In the genomic region with DNA sequence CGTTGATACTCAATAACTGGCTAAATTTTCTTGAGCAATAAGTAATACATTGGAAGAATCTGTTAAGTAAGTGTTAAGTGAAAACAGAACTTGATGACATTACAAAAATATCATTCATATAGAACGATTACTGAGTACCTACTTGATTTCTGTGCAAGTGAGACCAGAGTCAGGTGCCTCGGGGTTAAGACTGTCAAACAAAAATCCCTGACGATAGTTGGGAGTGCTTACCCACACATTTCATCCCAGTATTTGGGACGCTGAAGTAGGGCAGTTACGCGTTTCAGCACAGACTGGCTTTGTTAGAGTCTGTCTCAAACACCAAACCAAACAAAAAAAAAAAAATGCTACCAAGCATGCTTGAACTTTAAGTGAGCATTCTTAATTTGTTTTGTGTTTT, we compare ENCODE assay signal across 8 mouse cellular contexts. TPM values are rescaled to one million over a fixed set of nuclear protein-coding genes. Genes with fewer than 3 reads are reported as not detected.
DNase-seq lines count a peak whose midpoint lies in the region; ATAC-seq and TF ChIP-seq lines count a peak whose summit lies in the region.

No protein-coding gene starts in this region.

- WGBS in kidney, postnatal 0 days = 39% methylated on average over 7 of the region's 7 CpGs
- WGBS in embryonic facial prominence, embryonic 14.5 days = 23% methylated on average over 7 of the region's 7 CpGs
- WGBS in limb, embryonic 10.5 days = 23% methylated on average over 7 of the region's 7 CpGs
- 24% methylated on average over 7 of the region's 7 CpGs for WGBS in neural tube, embryonic 14.5 days

- no peaks in the 10 kb centered on the region for H3K9me3 ChIP-seq in kidney, postnatal 0 days (replicated peaks; ENCODE audit: low read length)
- no peaks in the 10 kb centered on the region for H3K9me3 ChIP-seq in embryonic facial prominence, embryonic 14.5 days (ENCODE audit: control insufficient read depth, low read length)
- no peaks in the 10 kb centered on the region for H3K9me3 ChIP-seq in limb, embryonic 10.5 days (replicated peaks)
- H3K9me3 ChIP-seq in neural tube, embryonic 14.5 days (ENCODE audit: control insufficient read depth, low read length) = no peaks in the 10 kb centered on the region

- no peak overlapping the region for H3K27ac ChIP-seq in kidney, postnatal 0 days
- H3K27ac ChIP-seq in embryonic facial prominence, embryonic 14.5 days (replicated peaks; ENCODE audit: low read depth, low read length) = peak overlapping the region; percentile 52; the same call in 1 of the 2 replicates
- H3K27ac ChIP-seq in limb, embryonic 10.5 days = peak overlapping the region; percentile 92
- no peak overlapping the region for H3K27ac ChIP-seq in neural tube, embryonic 14.5 days (ENCODE audit: low read depth, low read length)

- no peaks in the 10 kb centered on the region for H3K4me1 ChIP-seq in kidney, postnatal 0 days (replicated peaks; ENCODE audit: insufficient read depth, low read length)
- H3K4me1 ChIP-seq in embryonic facial prominence, embryonic 14.5 days (ENCODE audit: control insufficient read depth, insufficient read depth, low read length) = no peaks in the 10 kb centered on the region
- H3K4me1 ChIP-seq in limb, embryonic 10.5 days = no peaks in the 10 kb centered on the region
- no peaks in the 10 kb centered on the region for H3K4me1 ChIP-seq in neural tube, embryonic 14.5 days (ENCODE audit: control insufficient read depth, insufficient read depth, low read length)

- ATAC-seq in kidney, postnatal 0 days (replicated peaks; ENCODE audit: low FRiP score, low read depth) = 0 out of 2 replicates have a peak, but pooled peaks have one; percentile 14
- ATAC-seq in embryonic facial prominence, embryonic 14.5 days (ENCODE audit: low read depth) = peak; percentile 34; the same call in 1 of the 2 replicates
- peak; percentile 54 for ATAC-seq in neural tube, embryonic 14.5 days (ENCODE audit: low read depth)

- no peak for DNase-seq in kidney, postnatal 0 days (ENCODE audit: low spot score)
- DNase-seq in kidney, postnatal 14 days = no peak
- DNase-seq in embryonic facial prominence, embryonic 14.5 days (ENCODE audit: low spot score) = peak; percentile 20
- DNase-seq in limb, embryonic 10.5 days (ENCODE audit: low spot score) = peak; percentile 30
- DNase-seq in left cerebral cortex, adult 11 months (ENCODE audit: low spot score) = no peak
- DNase-seq in adrenal gland, postnatal 25 days = no peak
- DNase-seq in cerebellum, postnatal 36 days = no peak

- no peak overlapping the region for H3K9ac ChIP-seq in kidney, postnatal 0 days (ENCODE audit: low read depth, low read length)
- peak overlapping the region; percentile 48; the same call in 1 of the 2 replicates for H3K9ac ChIP-seq in embryonic facial prominence, embryonic 14.5 days (ENCODE audit: low read depth, low read length)
- H3K9ac ChIP-seq in neural tube, embryonic 14.5 days (replicated peaks; ENCODE audit: low read depth, low read length) = no peak overlapping the region

- H3K36me3 ChIP-seq in kidney, postnatal 0 days (ENCODE audit: insufficient read depth, low read length) = no peaks in the 10 kb centered on the region
- H3K36me3 ChIP-seq in embryonic facial prominence, embryonic 14.5 days (ENCODE audit: control insufficient read depth, insufficient read depth, low read length) = peaks cover 20% of the 10 kb centered on the region
- peaks cover 20% of the 10 kb centered on the region for H3K36me3 ChIP-seq in limb, embryonic 10.5 days
- peaks cover 7% of the 10 kb centered on the region; the same call in 1 of the 2 replicates for H3K36me3 ChIP-seq in neural tube, embryonic 14.5 days (ENCODE audit: control insufficient read depth, insufficient read depth, low read length)

- H3K4me2 ChIP-seq in kidney, postnatal 0 days (ENCODE audit: low read length) = peak overlapping the region; percentile 43
- H3K4me2 ChIP-seq in embryonic facial prominence, embryonic 14.5 days (ENCODE audit: low read depth, low read length) = peak overlapping the region; percentile 49
- H3K4me2 ChIP-seq in neural tube, embryonic 14.5 days (ENCODE audit: low read depth, low read length) = peak overlapping the region; percentile 38

- peak overlapping the region; percentile 53 for H3K4me3 ChIP-seq in kidney, postnatal 0 days (replicated peaks; ENCODE audit: low read depth, low read length)
- peak overlapping the region; percentile 58 for H3K4me3 ChIP-seq in embryonic facial prominence, embryonic 14.5 days (ENCODE audit: low read depth, low read length)
- peak overlapping the region; percentile 63 for H3K4me3 ChIP-seq in limb, embryonic 10.5 days
- peak overlapping the region; percentile 40; the same call in 1 of the 2 replicates for H3K4me3 ChIP-seq in neural tube, embryonic 14.5 days (ENCODE audit: low read depth, low read length)

- TF ChIP-seq CTCF in kidney, postnatal 0 days (IDR thresholded peaks at IDR 0.05; ENCODE audit: low read depth) = no peak

- no peaks in the 10 kb centered on the region for H3K27me3 ChIP-seq in kidney, postnatal 0 days (ENCODE audit: insufficient read depth, low read length)
- H3K27me3 ChIP-seq in embryonic facial prominence, embryonic 14.5 days (replicated peaks; ENCODE audit: control insufficient read depth, insufficient read depth, low read length) = no peaks in the 10 kb centered on the region
- H3K27me3 ChIP-seq in limb, embryonic 10.5 days (ENCODE audit: low read depth, poor library complexity, severe bottlenecking) = no peaks in the 10 kb centered on the region; the same call in 1 of the 2 replicates
- H3K27me3 ChIP-seq in neural tube, embryonic 14.5 days (ENCODE audit: control insufficient read depth, insufficient read depth, low read length) = no peaks in the 10 kb centered on the region

RNA-seq across cellular contexts. Expression of gene Rbmx, which starts 0.6 kb away (rescaled TPM):
- polyA plus RNA-seq in kidney, postnatal 0 days (2015; fragmentation: Nextera tagmentation; extraction: Ambion mirVana) = 102 and 107 TPM in 2 replicates
- polyA plus RNA-seq in embryonic facial prominence, embryonic 14.5 days (2014; fragmentation: Nextera tagmentation; extraction: Ambion mirVana) = 101 and 122 TPM in 2 replicates
- 142 and 176 TPM in 2 replicates for polyA plus RNA-seq in limb, embryonic 10.5 days (2016; fragmentation: Nextera tagmentation; extraction: Ambion mirVana)
- polyA plus RNA-seq in neural tube, embryonic 14.5 days (2014; fragmentation: Nextera tagmentation; extraction: Ambion mirVana) = 190 and 220 TPM in 2 replicates
- total RNA-seq in adrenal gland, postnatal 25 days (2021) = 30.8 and 33.0 TPM in 2 replicates

RNA-seq across cellular contexts. Expression of gene Gm364, which starts 15.5 kb away (rescaled TPM):
- 0.06 TPM in 1 of 2 replicates, not detected in the other for polyA plus RNA-seq in kidney, postnatal 0 days (2015; fragmentation: Nextera tagmentation; extraction: Ambion mirVana)
- polyA plus RNA-seq in embryonic facial prominence, embryonic 14.5 days (2014; fragmentation: Nextera tagmentation; extraction: Ambion mirVana) = not detected in 2 replicates
- 0.09 TPM in 1 of 2 replicates, not detected in the other for polyA plus RNA-seq in limb, embryonic 10.5 days (2016; fragmentation: Nextera tagmentation; extraction: Ambion mirVana)
- polyA plus RNA-seq in neural tube, embryonic 14.5 days (2014; fragmentation: Nextera tagmentation; extraction: Ambion mirVana) = not detected in 2 replicates
- total RNA-seq in adrenal gland, postnatal 25 days (2021) = not detected in 2 replicates

RNA-seq across cellular contexts. Expression of gene Arhgef6, which starts 54.9 kb away (rescaled TPM):
- polyA plus RNA-seq in kidney, postnatal 0 days (2015; fragmentation: Nextera tagmentation; extraction: Ambion mirVana) = 4.6 and 6.1 TPM in 2 replicates
- polyA plus RNA-seq in embryonic facial prominence, embryonic 14.5 days (2014; fragmentation: Nextera tagmentation; extraction: Ambion mirVana) = 24.9 and 25.7 TPM in 2 replicates
- polyA plus RNA-seq in limb, embryonic 10.5 days (2016; fragmentation: Nextera tagmentation; extraction: Ambion mirVana) = 0.88 and 1.8 TPM in 2 replicates
- polyA plus RNA-seq in neural tube, embryonic 14.5 days (2014; fragmentation: Nextera tagmentation; extraction: Ambion mirVana) = 4.9 and 8.8 TPM in 2 replicates
- total RNA-seq in adrenal gland, postnatal 25 days (2021) = 46.8 and 52.8 TPM in 2 replicates

Comparison
In these comparisons a context has a peak if more than half of its experiments do, and no peak if none do; other contexts are left out.
1. DNase-seq: peak in embryonic facial prominence, embryonic 14.5 days (single experiment) and limb, embryonic 10.5 days (single experiment); none in kidney, postnatal 0 days (single experiment), kidney, postnatal 14 days (single experiment), left cerebral cortex, adult 11 months (single experiment), adrenal gland, postnatal 25 days (single experiment) and cerebellum, postnatal 36 days (0 of 2).
2. H3K27ac ChIP-seq: peak in embryonic facial prominence, embryonic 14.5 days (single experiment) and limb, embryonic 10.5 days (single experiment); none in kidney, postnatal 0 days (single experiment) and neural tube, embryonic 14.5 days (single experiment).
3. Peak in every context shown above with its lines, with median percentiles within 50 percentile points of each other: ATAC-seq, H3K4me2 ChIP-seq and H3K4me3 ChIP-seq.